Mouse (Mus musculus) NIH3T3 (cell line): ENCODE measurements around the gene Fgd1.
A peak's percentile ranks its signal among the peaks of the same experiment; 100 is the strongest.

Experiments
- DNase-seq: peaks from one replicate; pipeline ENCODE4 v3.0.0-alpha.2; 2012; ENCODE audit warnings: low read depth

The Fgd1 gene

GRCm38 (mm10) chrX:151087418-151087817 is 41.5 kb downstream of the Fgd1 start:
- DNase-seq: no peak

- DNase-seq: peak; percentile 83
Measured at GRCm38 (mm10) chrX:151096171-151097058, 50.5 kb downstream of the Fgd1 start, which contains the start of gene Tsr2. TSS of gene Tsr2 (minus strand) at chrX:151096543.

GRCm38 (mm10) chrX:151107301-151108067 is 61.5 kb downstream of the Fgd1 start:
- DNase-seq: no peak

GRCm38 (mm10) chrX:151116795-151117194 is 70.8 kb downstream of the Fgd1 start:
- peak; percentile 65 for DNase-seq

- DNase-seq: peak; percentile 56
Measured at GRCm38 (mm10) chrX:151117432-151117831, 71.5 kb downstream of the Fgd1 start.

- no peak for DNase-seq
Measured at GRCm38 (mm10) chrX:151123933-151124332, 78.0 kb downstream of the Fgd1 start.

- peak; percentile 1 for DNase-seq
Measured at GRCm38 (mm10) chrX:151130493-151130892, 84.5 kb downstream of the Fgd1 start.

- DNase-seq: peak; percentile 30
Measured at GRCm38 (mm10) chrX:151132785-151133184, 86.8 kb downstream of the Fgd1 start.
